Mouse (Mus musculus) central nervous system, embryonic 18 days (tissue): ENCODE data around the gene Gmeb1. TPM values are rescaled to one million over a fixed set of nuclear protein-coding genes. Genes with fewer than 3 reads are reported as not detected.

Experiments
- polyA plus RNA-seq: library from polyadenylated mRNA; depleted of rRNA; stranded (reverse); fragments of >200 nt; gene quantifications from 2 replicates; pipeline ENCODE4 v1.2.3, GENCODE M21; 2012; rRNA removed

Gene Gmeb1
- 26.1 and 27.9 TPM in 2 replicates for polyA plus RNA-seq

DNA sequence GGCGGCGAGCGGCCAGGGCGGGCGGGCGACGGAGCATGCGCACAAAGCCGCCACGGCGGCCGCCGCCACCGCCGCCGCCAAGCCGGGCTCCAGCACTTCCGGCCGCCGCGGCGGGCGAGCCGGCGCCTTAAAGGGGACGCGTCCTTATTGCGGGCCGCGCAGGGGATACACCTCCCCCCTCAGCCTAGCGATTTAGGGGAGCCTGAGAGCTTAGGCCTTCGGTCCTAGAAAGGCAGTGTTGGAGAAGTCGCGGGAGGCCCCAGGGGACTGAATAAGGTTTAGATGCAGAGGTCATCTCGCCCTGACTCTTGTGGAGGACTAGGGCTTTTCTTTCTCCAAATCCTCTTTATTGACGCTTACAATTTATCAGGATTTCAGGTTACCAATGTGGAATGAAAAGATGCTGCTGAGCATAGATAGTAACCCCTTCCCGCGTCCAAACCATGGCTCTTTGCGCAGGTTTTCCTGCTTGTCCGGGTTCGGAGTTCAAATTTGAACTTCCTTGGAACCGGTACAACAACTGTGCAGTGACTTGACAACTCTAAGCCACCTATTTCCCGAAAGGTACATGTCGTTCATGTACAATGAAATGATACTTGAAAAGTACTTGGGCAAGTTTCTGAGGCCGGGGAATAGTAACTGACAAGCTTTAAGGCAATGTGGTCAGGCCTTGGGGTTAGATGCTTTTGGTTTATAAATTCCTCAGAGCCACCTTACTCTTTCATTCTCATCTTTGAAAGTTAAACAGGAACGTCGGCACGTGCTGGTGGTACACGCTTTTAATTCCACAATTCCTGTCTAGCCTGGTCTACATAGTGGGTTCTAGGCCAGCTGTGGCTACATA lies at the start of gene Gmeb1:
Gene Gmeb1 (minus strand): TSS at position 89 of the 844 bp plus-strand sequence.

GRCm38 (mm10) chr4:132302939-132303479 lies 41.6 kb upstream of the Gmeb1 start, which contains the start of gene Rab42:
Rab42 (minus strand) TSS chr4:132303385.

DNA sequence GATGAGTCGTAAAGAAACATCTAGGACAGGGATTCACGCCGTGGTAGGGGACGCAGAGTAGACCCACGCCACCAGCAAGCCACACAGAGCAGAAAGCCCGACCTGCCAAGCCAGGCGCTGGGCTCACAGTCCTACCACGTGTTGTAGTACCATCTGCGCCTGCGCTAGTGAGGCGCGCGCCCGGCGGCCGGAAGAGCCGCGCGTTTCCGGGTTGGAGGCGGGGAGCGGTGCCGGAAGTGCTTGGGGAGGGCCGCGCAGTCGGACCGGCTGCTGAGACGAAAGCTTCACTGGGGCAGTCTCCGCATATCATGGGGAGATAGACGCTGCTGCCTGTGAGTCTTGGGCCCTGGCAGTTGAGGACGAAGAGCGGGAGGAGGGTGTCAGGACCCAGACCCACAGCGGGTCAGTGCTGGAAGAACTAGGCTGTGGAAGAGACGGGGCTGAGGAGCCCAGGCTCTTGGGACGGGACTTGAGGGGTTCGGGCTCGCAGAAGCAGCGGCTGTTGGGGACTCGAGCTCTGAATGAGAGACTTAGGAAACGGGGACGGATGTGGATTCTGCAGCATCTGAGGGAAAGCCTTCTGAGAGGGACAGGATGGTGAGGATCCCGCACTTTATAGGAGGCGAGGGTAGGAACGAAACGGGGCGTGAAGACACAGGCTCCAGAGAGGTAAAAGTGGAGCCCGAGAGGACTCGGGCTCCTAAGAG lies 12.9 kb upstream of the Gmeb1 start, which contains the start of gene Taf12:
Gene Taf12 (plus strand): TSS at position 220 of the 707 bp plus-strand sequence.

GRCm38 (mm10) chr4:132211953-132212734 lies 49.3 kb downstream of the Gmeb1 start, which contains the start of gene Ythdf2:
Ythdf2 (minus strand) TSS chr4:132212303.

Other genes with a start within 250 kb of the Gmeb1 start
- gene Gm10300, start 186.9 kb downstream of the Gmeb1 start, polyA plus RNA-seq = not detected in 2 replicates
- 62.9 and 63.9 TPM in 2 replicates for gene Epb41, start 186.3 kb downstream of the Gmeb1 start, polyA plus RNA-seq
- gene Oprd1, start 117.1 kb downstream of the Gmeb1 start, polyA plus RNA-seq = 1.2 and 1.4 TPM in 2 replicates
- gene Ythdf2, start 49.3 kb downstream of the Gmeb1 start, polyA plus RNA-seq = 38.0 TPM in 2 replicates
- gene Taf12, start 12.8 kb upstream of the Gmeb1 start, polyA plus RNA-seq = 24.1 and 24.3 TPM in 2 replicates
- 2.0 TPM in 2 replicates for gene Rab42, start 41.8 kb upstream of the Gmeb1 start, polyA plus RNA-seq
- gene Trnau1ap, start 67.9 kb upstream of the Gmeb1 start, polyA plus RNA-seq = 25.1 and 25.8 TPM in 2 replicates
- gene Rcc1, start 92.0 kb upstream of the Gmeb1 start, polyA plus RNA-seq = 14.2 and 15.0 TPM in 2 replicates
- gene Phactr4, start 160.9 kb upstream of the Gmeb1 start, polyA plus RNA-seq = 7.2 and 7.6 TPM in 2 replicates
- gene Med18, start 202.3 kb upstream of the Gmeb1 start, polyA plus RNA-seq = 5.1 and 5.5 TPM in 2 replicates
- gene Sesn2, start 248.9 kb upstream of the Gmeb1 start, polyA plus RNA-seq = 4.8 and 5.4 TPM in 2 replicates